Mouse (Mus musculus): ENCODE data around the gene Runx2. TPM values are rescaled to one million over a fixed set of nuclear protein-coding genes. Genes with fewer than 3 reads are reported as not detected.

Runx2 gene
- polyA plus RNA-seq, 1 experiment from 2014 or later = 0.52 TPM

- no peak for ATAC-seq (ENCODE audit: low FRiP score, low read depth)
- 84% methylated on average over 16 of the region's 16 CpGs for WGBS
- no peaks in the 10 kb centered on the region for H3K27me3 ChIP-seq (replicated peaks)
- H3K36me3 ChIP-seq = no peaks in the 10 kb centered on the region
- H3K4me2 ChIP-seq (replicated peaks) = no peak overlapping the region
- H3K27ac ChIP-seq = no peak overlapping the region
- H3K4me1 ChIP-seq = no peaks in the 10 kb centered on the region
- H3K4me3 ChIP-seq = no peak overlapping the region
- H3K9ac ChIP-seq = no peak overlapping the region
- H3K9me3 ChIP-seq = no peaks in the 10 kb centered on the region
Measured at GRCm38 (mm10) chr17:44592067-44592736, 222.4 kb downstream of the Runx2 start.

GRCm38 (mm10) chr17:44588470-44588869 lies 226.1 kb downstream of the Runx2 start:
- 67% methylated on average over 3 of the region's 3 CpGs for WGBS
- no peaks in the 10 kb centered on the region for H3K9me3 ChIP-seq
- no peaks in the 10 kb centered on the region for H3K36me3 ChIP-seq
- H3K27me3 ChIP-seq (replicated peaks) = no peaks in the 10 kb centered on the region
- ATAC-seq (ENCODE audit: low FRiP score, low read depth) = no peak
- H3K4me2 ChIP-seq (replicated peaks) = no peak overlapping the region
- no peak overlapping the region for H3K4me3 ChIP-seq
- H3K9ac ChIP-seq = no peak overlapping the region
- H3K27ac ChIP-seq = no peak overlapping the region
- no peaks in the 10 kb centered on the region for H3K4me1 ChIP-seq

GRCm38 (mm10) chr17:44588020-44588419 lies 226.6 kb downstream of the Runx2 start:
- H3K4me2 ChIP-seq (replicated peaks) = no peak overlapping the region
- no peaks in the 10 kb centered on the region for H3K9me3 ChIP-seq
- no peak for ATAC-seq (ENCODE audit: low FRiP score, low read depth)
- H3K9ac ChIP-seq = no peak overlapping the region
- no peak overlapping the region for H3K4me3 ChIP-seq
- 31% methylated on average over 3 of the region's 3 CpGs for WGBS
- no peaks in the 10 kb centered on the region for H3K36me3 ChIP-seq
- H3K27me3 ChIP-seq (replicated peaks) = no peaks in the 10 kb centered on the region
- H3K27ac ChIP-seq = no peak overlapping the region
- H3K4me1 ChIP-seq = no peaks in the 10 kb centered on the region

GRCm38 (mm10) chr17:44586196-44586595 lies 228.4 kb downstream of the Runx2 start:
- 78% methylated on average over 3 of the region's 3 CpGs for WGBS
- H3K9me3 ChIP-seq = no peaks in the 10 kb centered on the region
- H3K9ac ChIP-seq = no peak overlapping the region
- no peaks in the 10 kb centered on the region for H3K36me3 ChIP-seq
- ATAC-seq (ENCODE audit: low FRiP score, low read depth) = no peak
- no peaks in the 10 kb centered on the region for H3K27me3 ChIP-seq (replicated peaks)
- no peaks in the 10 kb centered on the region for H3K4me1 ChIP-seq
- H3K4me3 ChIP-seq = no peak overlapping the region
- H3K27ac ChIP-seq = no peak overlapping the region
- no peak overlapping the region for H3K4me2 ChIP-seq (replicated peaks)

GRCm38 (mm10) chr17:44584781-44585180 lies 229.8 kb downstream of the Runx2 start:
- no peak overlapping the region for H3K27ac ChIP-seq
- H3K4me2 ChIP-seq (replicated peaks) = no peak overlapping the region
- no peaks in the 10 kb centered on the region for H3K9me3 ChIP-seq
- no peak overlapping the region for H3K4me3 ChIP-seq
- H3K4me1 ChIP-seq = no peaks in the 10 kb centered on the region
- H3K27me3 ChIP-seq (replicated peaks) = no peaks in the 10 kb centered on the region
- 80% methylated on average over 6 of the region's 6 CpGs for WGBS
- no peak for ATAC-seq (ENCODE audit: low FRiP score, low read depth)
- H3K36me3 ChIP-seq = no peaks in the 10 kb centered on the region
- H3K9ac ChIP-seq = no peak overlapping the region

- no peak overlapping the region for H3K27ac ChIP-seq
- no peaks in the 10 kb centered on the region for H3K4me1 ChIP-seq
- ATAC-seq (ENCODE audit: low FRiP score, low read depth) = no peak
- no peak overlapping the region for H3K4me2 ChIP-seq (replicated peaks)
- 38% methylated on average over 5 of the region's 5 CpGs for WGBS
- H3K9ac ChIP-seq = no peak overlapping the region
- H3K9me3 ChIP-seq = no peaks in the 10 kb centered on the region
- H3K4me3 ChIP-seq = no peak overlapping the region
- H3K36me3 ChIP-seq = no peaks in the 10 kb centered on the region
- no peaks in the 10 kb centered on the region for H3K27me3 ChIP-seq (replicated peaks)
Measured at GRCm38 (mm10) chr17:44577791-44578190, 236.8 kb downstream of the Runx2 start.

GRCm38 (mm10) chr17:44570899-44571298 lies 243.7 kb downstream of the Runx2 start:
- Histone ChIP-seq H3K27ac (no peak overlapping the region), H3K27me3 (replicated peaks) (no peaks in the 10 kb centered on the region), H3K4me3 (no peak overlapping the region), H3K9ac (no peak overlapping the region), H3K36me3 (no peaks in the 10 kb centered on the region), H3K4me2 (replicated peaks) (no peak overlapping the region), H3K9me3 (no peaks in the 10 kb centered on the region), H3K4me1 (no peaks in the 10 kb centered on the region)
- ATAC-seq (ENCODE audit: low FRiP score, low read depth) = no peak
- WGBS = 78% methylated on average over 5 of the region's 5 CpGs

GRCm38 (mm10) chr17:44569020-44569621 lies 245.5 kb downstream of the Runx2 start:
- H3K4me2 ChIP-seq (replicated peaks) = no peak overlapping the region
- H3K9ac ChIP-seq = no peak overlapping the region
- H3K4me3 ChIP-seq = no peak overlapping the region
- H3K27me3 ChIP-seq (replicated peaks) = no peaks in the 10 kb centered on the region
- ATAC-seq (ENCODE audit: low FRiP score, low read depth) = no peak
- no peak overlapping the region for H3K27ac ChIP-seq
- WGBS = 89% methylated on average over 8 of the region's 8 CpGs
- H3K9me3 ChIP-seq = no peaks in the 10 kb centered on the region
- no peaks in the 10 kb centered on the region for H3K4me1 ChIP-seq
- no peaks in the 10 kb centered on the region for H3K36me3 ChIP-seq

GRCm38 (mm10) chr17:44566992-44567391 lies 247.6 kb downstream of the Runx2 start:
- no peak overlapping the region for H3K9ac ChIP-seq
- no peak overlapping the region for H3K27ac ChIP-seq
- no peak overlapping the region for H3K4me3 ChIP-seq
- ATAC-seq (ENCODE audit: low FRiP score, low read depth) = no peak
- no peaks in the 10 kb centered on the region for H3K9me3 ChIP-seq
- no peaks in the 10 kb centered on the region for H3K27me3 ChIP-seq (replicated peaks)
- no peaks in the 10 kb centered on the region for H3K4me1 ChIP-seq
- 87% methylated on average over 5 of the region's 5 CpGs for WGBS
- no peaks in the 10 kb centered on the region for H3K36me3 ChIP-seq
- H3K4me2 ChIP-seq (replicated peaks) = no peak overlapping the region

- WGBS = 76% methylated on average over 8 of the region's 8 CpGs
- no peak for ATAC-seq (ENCODE audit: low FRiP score, low read depth)
- Histone ChIP-seq H3K27me3 (replicated peaks) (no peaks in the 10 kb centered on the region), H3K4me2 (replicated peaks) (no peak overlapping the region), H3K9ac (no peak overlapping the region), H3K27ac (no peak overlapping the region), H3K4me3 (no peak overlapping the region), H3K9me3 (no peaks in the 10 kb centered on the region), H3K36me3 (no peaks in the 10 kb centered on the region), H3K4me1 (no peaks in the 10 kb centered on the region)
Measured at GRCm38 (mm10) chr17:44565884-44566515, 248.6 kb downstream of the Runx2 start.

GRCm38 (mm10) chr17:44565311-44565831 lies 249.2 kb downstream of the Runx2 start:
- Histone ChIP-seq H3K36me3 (no peaks in the 10 kb centered on the region), H3K4me2 (replicated peaks) (no peak overlapping the region), H3K9me3 (no peaks in the 10 kb centered on the region), H3K4me3 (no peak overlapping the region), H3K9ac (no peak overlapping the region), H3K27me3 (replicated peaks) (no peaks in the 10 kb centered on the region), H3K27ac (no peak overlapping the region), H3K4me1 (no peaks in the 10 kb centered on the region)
- ATAC-seq (ENCODE audit: low FRiP score, low read depth) = no peak
- 51% methylated on average over 14 of the region's 14 CpGs for WGBS

- no peak for ATAC-seq (ENCODE audit: low FRiP score, low read depth)
Measured at GRCm38 (mm10) chr17:44564611-44565198, 249.9 kb downstream of the Runx2 start.

More at GRCm38 (mm10) chr17:44564611-44565198, 249.9 kb downstream of the Runx2 start:
- H3K9ac ChIP-seq = no peak overlapping the region
- 79% methylated on average over 4 of the region's 4 CpGs for WGBS
- no peaks in the 10 kb centered on the region for H3K4me1 ChIP-seq
- no peaks in the 10 kb centered on the region for H3K36me3 ChIP-seq
- H3K27ac ChIP-seq = no peak overlapping the region
- H3K9me3 ChIP-seq = no peaks in the 10 kb centered on the region
- no peak overlapping the region for H3K4me3 ChIP-seq
- H3K27me3 ChIP-seq (replicated peaks) = no peaks in the 10 kb centered on the region
- H3K4me2 ChIP-seq (replicated peaks) = no peak overlapping the region
